Mouse (Mus musculus) CD4-positive helper T cell, adult 2 months (primary cell): ENCODE results near the gene Dvl3.
"Not testable (repeated sequence)": the region's sequence is repeated elsewhere in the genome, so short reads cannot be mapped to it uniquely, and the experiment has no call there.

Source experiments
- DNase-seq: peaks from one replicate; pipeline ENCODE4 v3.0.0-alpha.2; 2012; ENCODE audit warnings: low read depth, missing footprints, low spot score

The Dvl3 gene

GRCm38 (mm10) chr16:20516726-20517201 lies at the start of gene Dvl3:
TSS of gene Dvl3 (plus strand) at chr16:20516982.
- peak; percentile 82 for DNase-seq

DNA sequence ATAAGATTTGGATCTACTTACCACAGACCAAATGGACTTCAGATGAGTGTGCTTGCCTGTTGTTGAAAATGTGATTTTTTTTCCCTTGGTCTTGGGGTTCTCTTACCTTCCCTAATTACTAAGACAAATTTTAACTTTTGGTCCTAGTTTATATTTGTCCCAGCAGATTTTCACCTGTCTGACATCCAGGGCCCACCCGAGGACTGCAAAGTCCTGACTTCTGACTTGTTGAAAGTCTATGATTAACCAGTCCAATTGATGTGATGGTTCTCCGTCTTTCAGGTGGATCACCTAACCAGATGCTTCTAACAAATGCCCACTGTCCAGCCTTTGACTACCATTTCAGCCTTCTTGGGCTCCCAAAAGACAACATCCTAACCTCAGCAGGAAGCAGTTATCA lies 45.8 kb upstream of the Dvl3 start:
- DNase-seq = no peak

GRCm38 (mm10) chr16:20471686-20472085 lies 45.1 kb upstream of the Dvl3 start:
- DNase-seq = no peak

DNA sequence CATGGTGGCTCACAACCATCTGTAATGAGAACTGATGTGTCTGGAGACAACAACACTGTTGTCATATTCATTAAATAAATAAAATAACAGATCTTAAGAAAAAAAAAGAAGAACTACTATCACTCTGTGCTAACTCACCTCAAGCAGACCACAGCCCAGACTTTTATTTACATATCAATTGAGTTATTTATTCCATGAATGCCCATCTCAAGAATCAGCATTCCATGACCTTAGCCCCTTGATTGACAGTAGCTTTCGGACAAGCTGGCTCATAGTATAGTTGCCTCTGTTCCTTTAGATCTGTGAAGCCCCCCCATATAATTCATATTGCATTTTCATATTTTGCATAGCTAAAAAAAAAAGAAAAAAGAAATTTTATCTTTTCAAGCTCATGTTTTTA lies 43.0 kb upstream of the Dvl3 start:
- no peak for DNase-seq

DNA sequence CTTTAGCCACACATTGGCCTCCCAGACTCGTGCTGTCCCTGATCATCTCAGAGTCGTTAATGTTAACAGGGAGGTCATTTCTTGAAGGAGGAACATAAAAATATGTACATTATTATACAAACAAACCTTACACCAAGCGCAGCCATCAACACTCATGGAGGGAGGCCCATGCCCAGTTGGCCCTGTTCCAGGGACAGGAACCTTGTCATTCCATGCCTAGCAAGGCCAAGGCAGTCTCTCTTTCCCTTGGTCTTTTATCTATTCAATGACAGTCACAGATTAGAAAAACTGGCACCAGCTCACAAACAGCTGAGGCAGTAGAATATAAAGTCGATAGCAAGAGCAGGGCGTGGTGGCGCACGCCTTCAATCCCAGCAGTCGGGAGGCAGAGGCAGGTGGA lies 42.6 kb upstream of the Dvl3 start:
- no peak for DNase-seq

GRCm38 (mm10) chr16:20474786-20475185 lies 42.0 kb upstream of the Dvl3 start:
- DNase-seq = no peak

- DNase-seq = no peak
Measured at GRCm38 (mm10) chr16:20475335-20475734, 41.4 kb upstream of the Dvl3 start.

DNA sequence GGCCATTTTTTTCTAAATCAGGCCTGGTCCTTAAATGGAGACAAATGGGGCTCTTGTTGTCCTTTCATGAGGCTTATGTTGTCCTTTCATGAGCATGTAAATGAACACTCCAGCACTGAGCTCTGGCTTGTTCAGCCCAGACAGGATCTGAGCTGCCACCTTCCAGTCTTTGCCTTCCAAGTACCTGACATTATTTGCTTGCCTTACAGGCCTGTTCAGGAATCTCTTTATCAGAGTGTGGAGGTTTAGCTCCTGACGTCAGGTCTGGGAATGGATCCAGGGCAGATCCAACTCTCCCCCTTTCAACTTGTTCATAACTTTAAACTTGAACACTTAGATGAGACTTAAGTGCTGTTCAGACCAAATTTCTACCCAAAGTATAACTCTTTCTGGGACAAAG lies 39.9 kb upstream of the Dvl3 start:
- DNase-seq = no peak

- DNase-seq = no peak
Measured at GRCm38 (mm10) chr16:20477270-20477669, 39.5 kb upstream of the Dvl3 start.

DNA sequence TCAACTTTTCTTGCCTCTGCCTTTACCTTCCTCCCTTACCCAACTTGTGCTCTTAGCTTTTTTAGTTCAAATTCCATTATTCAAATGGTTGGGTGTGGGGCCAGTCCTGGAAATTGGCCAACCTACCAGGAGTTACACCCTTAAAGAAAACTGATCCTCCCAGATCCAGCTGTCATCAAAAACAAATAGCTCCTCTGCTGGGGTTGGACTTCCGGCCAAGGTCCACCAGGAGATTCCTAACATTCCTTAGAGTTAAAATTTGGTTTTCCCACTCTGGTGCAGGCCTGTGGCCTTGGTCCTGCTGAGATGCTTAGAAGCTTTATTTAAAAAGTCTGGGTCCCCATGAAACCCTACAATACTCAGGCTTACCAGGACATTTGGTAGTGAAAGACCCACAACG lies 38.3 kb upstream of the Dvl3 start:
- DNase-seq = no peak

GRCm38 (mm10) chr16:20479026-20479760 lies 37.6 kb upstream of the Dvl3 start:
- not testable (repeated sequence) for DNase-seq

GRCm38 (mm10) chr16:20480115-20480514 lies 36.7 kb upstream of the Dvl3 start:
- DNase-seq = peak; percentile 51

- no peak for DNase-seq
Measured at GRCm38 (mm10) chr16:20481746-20482145, 35.0 kb upstream of the Dvl3 start.

DNA sequence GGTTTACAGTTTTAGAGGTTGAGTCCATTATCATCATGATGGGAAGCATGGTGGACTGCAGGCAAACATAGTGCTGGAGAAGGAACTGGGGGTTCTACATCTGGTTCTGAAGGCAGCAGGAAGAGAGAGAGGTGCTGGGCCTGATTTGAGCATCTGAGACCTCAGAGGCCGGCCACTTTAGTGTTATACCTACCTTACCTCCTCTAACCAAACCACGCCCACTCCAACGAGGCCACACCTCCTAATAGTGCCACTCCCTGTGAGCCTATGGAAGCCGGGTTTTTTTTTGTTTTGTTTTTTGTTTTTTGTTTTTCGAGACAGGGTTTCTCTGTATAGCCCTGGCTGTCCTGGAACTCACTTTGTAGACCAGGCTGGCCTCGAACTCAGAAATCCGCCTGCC lies 33.1 kb upstream of the Dvl3 start:
- not testable (repeated sequence) for DNase-seq

DNA sequence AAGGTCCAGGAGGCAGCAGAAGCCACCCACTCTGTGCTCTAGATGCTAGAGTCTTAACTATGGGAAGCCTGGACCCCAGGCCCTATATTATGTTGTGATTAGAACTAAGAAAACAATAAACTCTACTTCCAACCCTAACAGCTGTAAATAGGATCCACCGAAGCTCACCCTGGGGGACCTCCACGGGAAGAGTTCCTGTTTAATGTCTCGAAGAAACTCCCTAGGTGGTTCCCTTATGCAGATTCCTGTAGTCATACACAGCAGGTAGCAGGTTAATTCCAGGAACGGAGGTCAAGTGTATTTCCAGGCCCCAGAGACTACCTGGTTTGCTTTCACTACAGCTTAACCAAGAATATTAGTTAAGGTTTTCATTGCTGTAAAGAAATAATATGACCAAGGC lies 31.7 kb upstream of the Dvl3 start:
- DNase-seq = no peak

- no peak for DNase-seq
Measured at GRCm38 (mm10) chr16:20486048-20486447, 30.7 kb upstream of the Dvl3 start.

DNA sequence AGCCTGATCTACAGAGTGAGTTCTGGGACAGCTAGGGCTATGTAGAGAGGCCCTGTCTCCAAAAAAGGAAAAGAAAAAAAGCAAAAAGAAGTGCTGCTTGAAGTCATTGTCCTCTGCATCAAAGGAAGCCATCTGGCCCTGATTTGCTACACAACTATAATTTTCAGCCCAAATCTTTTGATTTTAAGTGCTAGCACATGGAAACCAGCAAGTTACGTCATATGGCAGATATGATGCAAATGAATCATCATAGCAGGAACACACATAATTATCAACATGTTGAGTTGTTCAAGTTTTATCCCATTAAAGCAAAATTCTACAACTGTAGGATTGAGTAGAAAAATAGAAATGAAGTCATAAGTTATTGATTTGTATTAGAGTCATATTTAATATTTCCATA lies 28.6 kb upstream of the Dvl3 start:
- no peak for DNase-seq

- not testable (repeated sequence) for DNase-seq
Measured at GRCm38 (mm10) chr16:20488751-20489150, 28.0 kb upstream of the Dvl3 start.

GRCm38 (mm10) chr16:20489233-20489632 lies 27.5 kb upstream of the Dvl3 start:
- no peak for DNase-seq

DNA sequence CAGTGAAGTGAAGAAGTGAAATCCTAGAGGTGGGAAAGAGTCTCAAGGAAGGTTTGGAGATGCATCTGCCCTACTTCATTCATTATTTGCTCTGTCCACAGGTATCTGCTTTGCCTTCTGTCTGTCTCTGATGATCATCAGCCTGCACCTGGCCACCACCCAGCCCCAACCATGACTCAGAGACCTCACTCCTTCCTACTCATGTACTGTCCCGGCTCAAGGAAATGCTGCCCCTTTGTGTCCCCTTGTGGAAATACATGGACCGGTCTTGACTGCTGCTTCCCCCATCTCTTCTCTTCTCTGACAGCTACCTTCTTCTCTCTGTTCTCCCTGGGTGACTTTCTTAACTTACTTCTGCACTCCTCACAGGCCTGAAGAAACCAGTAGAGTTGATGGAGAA lies 26.2 kb upstream of the Dvl3 start:
- DNase-seq = no peak

DNA sequence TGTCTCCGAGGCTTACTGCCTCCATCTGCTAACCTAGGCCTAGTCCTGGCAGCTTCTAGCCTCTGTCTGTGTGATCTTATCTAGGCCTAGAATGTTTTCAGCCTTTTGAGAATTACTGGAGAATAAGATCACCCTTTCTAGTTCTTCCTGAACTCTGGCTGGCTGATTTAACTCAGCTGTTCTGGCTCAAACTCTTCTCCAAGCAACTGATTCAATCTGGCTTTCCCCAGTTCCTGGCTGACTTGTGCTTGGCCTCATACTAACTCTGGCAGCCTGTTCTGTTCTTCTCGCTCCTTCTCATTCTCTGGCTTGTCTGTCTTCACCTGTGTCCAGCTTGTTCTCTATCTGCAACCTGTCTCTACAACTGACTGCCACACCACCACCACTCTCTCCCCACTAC lies 25.5 kb upstream of the Dvl3 start:
- no peak for DNase-seq

DNA sequence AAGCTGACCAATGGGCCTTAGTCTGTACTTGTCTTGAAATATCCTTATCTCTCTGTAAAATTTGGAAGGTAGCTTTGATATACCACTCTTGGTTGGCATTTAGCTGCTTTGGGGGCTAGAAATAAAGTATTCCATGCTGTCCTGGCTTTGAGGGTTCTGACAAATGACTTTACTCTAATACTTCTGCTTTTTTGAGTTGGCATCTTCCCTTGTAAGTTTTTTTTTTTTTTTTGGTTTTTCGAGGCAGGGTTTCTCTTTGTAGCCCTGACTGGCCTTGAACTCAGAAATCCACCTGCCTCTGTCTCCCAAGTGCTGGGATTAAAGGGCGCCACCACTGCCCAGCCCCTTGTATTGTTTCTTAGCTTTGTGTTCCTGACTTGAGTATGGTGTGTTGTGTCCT lies 23.3 kb upstream of the Dvl3 start:
- no peak for DNase-seq

DNA sequence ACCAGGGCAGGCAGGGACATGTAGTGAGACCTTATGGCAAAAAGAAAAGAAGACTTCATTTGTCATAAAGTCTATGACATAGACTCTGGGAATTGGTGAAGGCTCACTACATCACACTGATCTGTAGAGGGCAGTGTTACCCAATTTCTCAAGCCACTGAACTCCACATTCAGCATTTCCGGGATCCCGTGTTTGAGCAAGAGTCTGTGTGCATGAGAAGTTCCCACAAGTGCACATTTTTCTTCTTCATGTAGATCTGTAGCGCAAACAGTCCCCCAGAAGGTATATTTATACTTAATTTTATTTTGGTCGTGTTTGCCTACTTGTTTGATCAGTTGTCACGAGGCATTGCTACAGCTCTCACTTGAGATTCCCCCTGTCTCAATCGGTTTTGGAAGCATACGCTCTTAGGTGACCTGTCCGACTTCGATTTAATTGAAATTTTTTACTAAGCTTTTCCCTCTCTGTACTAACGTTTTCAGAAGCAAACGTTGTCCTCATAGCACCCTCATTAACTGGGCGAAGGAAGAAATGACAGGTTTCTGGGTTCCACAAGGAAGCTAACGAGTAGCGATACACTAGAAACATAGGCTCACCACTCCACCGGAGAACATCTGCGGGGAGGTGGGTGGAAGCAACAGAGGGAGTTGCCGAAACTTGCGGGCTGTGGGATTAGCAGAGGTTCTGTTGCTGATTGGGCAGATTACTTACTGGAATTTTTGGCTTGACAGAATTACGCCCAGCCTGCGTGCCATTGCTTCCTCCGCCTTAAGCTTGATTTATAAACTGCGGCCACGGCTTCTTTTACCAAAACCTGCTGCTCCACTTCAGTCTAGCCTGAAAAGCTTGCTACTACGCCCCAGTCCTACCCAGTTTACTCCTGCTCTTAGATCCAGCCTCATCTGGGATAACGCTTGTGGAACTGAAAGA lies 19.8 kb upstream of the Dvl3 start:
- peak; percentile 78 for DNase-seq
